In genomic region chr5:150223546-150224239, GRCm38 (mm10) we compare ENCODE assay signal across 14 mouse cellular contexts.
"Had no signal": no experiment of that assay in that cellular context is flagged by ENCODE, and none has a peak within 500 bp of the region (broad histone marks: within the 10 kb centered on the region; RNA-seq: fewer than 3 reads in every experiment).

No protein-coding gene starts in this region.

- H3K4me1 ChIP-seq: limb, embryonic 12.5 days; liver, embryonic 15.5 days; midbrain, embryonic 10.5 days; neural tube, embryonic 12.5 days had no signal

- H3K9me3 ChIP-seq: limb, embryonic 12.5 days; liver, embryonic 15.5 days; midbrain, embryonic 10.5 days; neural tube, embryonic 12.5 days had no signal

- H3K27ac ChIP-seq: kidney, postnatal 0 days; limb, embryonic 12.5 days; liver, embryonic 15.5 days; midbrain, embryonic 10.5 days; neural tube, embryonic 12.5 days had no signal

- DNase-seq: kidney, adult 8-10 months; kidney, postnatal 36 days; layer of hippocampus, adult 9-11 months; layer of hippocampus, postnatal 36 days; lung, adult 2 months; lung, postnatal 4 days; right cerebral cortex, postnatal 4 days; spleen, adult 18-20 months; thymus, postnatal 36 days had no signal

- H3K4me3 ChIP-seq: limb, embryonic 12.5 days; liver, embryonic 15.5 days; midbrain, embryonic 10.5 days; neural tube, embryonic 12.5 days had no signal

- H3K36me3 ChIP-seq: limb, embryonic 12.5 days; liver, embryonic 15.5 days; midbrain, embryonic 10.5 days; neural tube, embryonic 12.5 days had no signal

- H3K27me3 ChIP-seq: limb, embryonic 12.5 days; liver, embryonic 15.5 days; neural tube, embryonic 12.5 days had no signal
